Mouse (Mus musculus) subcutaneous adipose tissue, adult 2 months (tissue): ENCODE measurements around the gene Zfp513. TPM values are rescaled to one million over a fixed set of nuclear protein-coding genes. Genes with fewer than 3 reads are reported as not detected.

ENCODE experiments used
- polyA plus RNA-seq: library from polyadenylated mRNA; depleted of rRNA; stranded (reverse); fragments of >200 nt; gene quantifications from 2 replicates; pipeline ENCODE4 v1.2.3, GENCODE M21; 2012; ENCODE audit warnings: low replicate concordance; rRNA removed

Zfp513 gene
- polyA plus RNA-seq: 34.3 and 47.6 TPM in 2 replicates

GRCm38 (mm10) chr5:31201742-31202590 lies at the start of gene Zfp513:
Gene Zfp513, minus strand, starts transcription at chr5:31202303.

GRCm38 (mm10) chr5:31251541-31252101 lies 49.5 kb upstream of the Zfp513 start, which contains the start of gene Krtcap3:
Gene Krtcap3, plus strand, starts transcription at chr5:31251691.

GRCm38 (mm10) chr5:31240637-31241521 lies 38.8 kb upstream of the Zfp513 start, which contains the start of the genes Nrbp1 and Gm9970:
Gene Nrbp1, plus strand, starts transcription at chr5:31240864.
Gene Gm9970, minus strand, starts transcription at chr5:31241232.

GRCm38 (mm10) chr5:31220448-31221303 lies 18.6 kb upstream of the Zfp513 start, which contains the start of gene Ppm1g:
Gene Ppm1g, minus strand, starts transcription at chr5:31220687.

GRCm38 (mm10) chr5:31192939-31193630 lies 9.0 kb downstream of the Zfp513 start, which contains the start of the genes Snx17 and Eif2b4:
Gene Snx17, plus strand, starts transcription at chr5:31193227.
Gene Eif2b4, minus strand, starts transcription at chr5:31193430.

GRCm38 (mm10) chr5:31179766-31180630 lies 22.1 kb downstream of the Zfp513 start, which contains the start of the genes Gm29609 and Gtf3c2:
Gene Gm29609, minus strand, starts transcription at chr5:31179911.
Gene Gtf3c2, minus strand, starts transcription at chr5:31180144.

GRCm38 (mm10) chr5:31154152-31154553 lies 48.0 kb downstream of the Zfp513 start, which contains the start of gene Mpv17:
Gene Mpv17, minus strand, starts transcription at chr5:31154251.

Other genes starting within 250 kb of the Zfp513 start
- 289 and 327 TPM in 2 replicates for gene Preb, start 241.9 kb downstream of the Zfp513 start, polyA plus RNA-seq
- 0.69 and 25.8 TPM in 2 replicates for gene Tcf23, start 233.6 kb downstream of the Zfp513 start, polyA plus RNA-seq
- 209 and 273 TPM in 2 replicates for gene Atraid, start 154.0 kb downstream of the Zfp513 start, polyA plus RNA-seq
- gene Slc5a6, start 153.4 kb downstream of the Zfp513 start, polyA plus RNA-seq: 40.4 and 53.2 TPM in 2 replicates
- gene Cad, start 147.5 kb downstream of the Zfp513 start, polyA plus RNA-seq: 21.5 and 75.0 TPM in 2 replicates
- not detected in 2 replicates for gene Dnajc5g, start 96.0 kb downstream of the Zfp513 start, polyA plus RNA-seq
- 0.12 TPM in 1 of 2 replicates, not detected in the other for gene Slc30a3, start 94.1 kb downstream of the Zfp513 start, polyA plus RNA-seq
- gene Trim54, start 85.6 kb downstream of the Zfp513 start, polyA plus RNA-seq: not detected in 2 replicates
- not detected in 2 replicates for gene Ucn, start 63.5 kb downstream of the Zfp513 start, polyA plus RNA-seq
- gene Mpv17, start 48.1 kb downstream of the Zfp513 start, polyA plus RNA-seq: 163 and 250 TPM in 2 replicates
- 4.4 and 5.4 TPM in 2 replicates for gene Gm29609, start 22.4 kb downstream of the Zfp513 start, polyA plus RNA-seq
- 57.4 and 85.2 TPM in 2 replicates for gene Gtf3c2, start 22.2 kb downstream of the Zfp513 start, polyA plus RNA-seq
- gene Snx17, start 9.1 kb downstream of the Zfp513 start, polyA plus RNA-seq: 108 and 112 TPM in 2 replicates
- 39.2 and 59.8 TPM in 2 replicates for gene Eif2b4, start 8.9 kb downstream of the Zfp513 start, polyA plus RNA-seq
- gene Ppm1g, start 18.4 kb upstream of the Zfp513 start, polyA plus RNA-seq: 30.0 and 90.9 TPM in 2 replicates
- gene Nrbp1, start 38.6 kb upstream of the Zfp513 start, polyA plus RNA-seq: 140 and 206 TPM in 2 replicates
- 0.27 and 0.57 TPM in 2 replicates for gene Gm9970, start 38.9 kb upstream of the Zfp513 start, polyA plus RNA-seq
- gene Krtcap3, start 49.4 kb upstream of the Zfp513 start, polyA plus RNA-seq: 9.7 and 58.7 TPM in 2 replicates
- gene Ift172, start 88.8 kb upstream of the Zfp513 start, polyA plus RNA-seq: 40.7 and 63.3 TPM in 2 replicates
- 7.7 and 46.5 TPM in 2 replicates for gene Fndc4, start 93.8 kb upstream of the Zfp513 start, polyA plus RNA-seq
- gene Gckr, start 95.1 kb upstream of the Zfp513 start, polyA plus RNA-seq: 0.21 and 0.28 TPM in 2 replicates